Mouse (Mus musculus): Measurements from ENCODE around the gene Bend3. TPM values are rescaled to one million over a fixed set of nuclear protein-coding genes. Genes with fewer than 3 reads are reported as not detected.

Gene Bend3
- 0.90 and 1.2 TPM in 2 replicates for polyA plus RNA-seq (2015; fragmentation: Nextera tagmentation; extraction: Ambion mirVana)

DNA sequence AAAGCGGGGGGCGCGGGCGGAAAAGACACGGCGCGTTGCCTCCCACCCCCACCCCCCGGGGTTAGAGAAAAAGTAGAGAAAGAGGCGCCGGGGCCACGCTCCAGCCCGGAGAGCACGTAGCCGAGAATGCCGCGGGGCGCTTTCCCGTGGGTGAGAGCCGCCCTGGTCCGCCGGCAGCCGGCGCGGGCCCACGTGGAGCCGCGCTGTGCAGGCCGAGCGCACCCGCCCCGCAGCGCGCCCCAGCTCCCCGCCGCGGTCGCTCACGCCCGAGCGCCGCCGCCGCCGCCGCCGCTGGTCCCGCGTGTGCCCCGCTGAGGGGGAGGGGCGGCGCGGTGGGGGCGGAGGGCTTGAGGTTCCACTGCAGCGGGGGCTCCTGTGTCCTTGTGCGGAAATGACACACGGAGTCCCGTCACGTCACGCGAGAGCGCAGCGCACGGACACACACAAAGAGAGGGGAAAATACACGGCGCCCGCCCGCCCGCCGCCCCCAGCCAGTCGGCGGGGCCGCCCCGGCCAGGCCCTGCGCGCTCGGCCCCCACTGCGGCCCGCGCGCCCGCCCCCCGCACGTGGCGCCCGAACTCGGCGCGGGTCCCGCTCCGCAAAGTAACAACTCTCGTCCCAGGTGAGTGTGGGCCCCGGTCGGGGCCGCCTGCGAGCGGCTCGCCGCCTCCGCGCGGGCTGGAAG, at the start of gene Bend3:
Gene Bend3, plus strand, starts transcription at position 81 of the 685 bp plus-strand sequence.
- DNase-seq (ENCODE audit: low spot score) = peak; percentile 66

DNA sequence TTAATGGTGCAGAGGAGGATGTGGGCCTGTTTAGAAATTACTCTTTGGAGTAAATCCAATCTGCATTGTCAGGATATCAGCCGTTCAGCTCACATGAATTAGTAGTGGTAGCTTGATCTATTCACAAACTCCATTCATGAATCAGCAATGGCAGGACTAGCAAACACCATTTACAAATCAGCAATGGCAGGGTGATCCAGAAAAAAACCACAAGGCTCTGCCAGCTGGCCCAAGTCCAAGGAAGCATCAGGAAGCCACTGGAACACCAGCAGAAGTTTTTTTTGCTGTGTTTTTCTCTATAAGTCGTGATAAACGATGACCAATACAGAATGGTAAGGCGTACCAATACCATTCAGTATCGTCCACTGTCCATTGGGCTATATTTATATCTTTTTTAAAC, 48.0 kb upstream of the Bend3 start:
- DNase-seq (ENCODE audit: low spot score) = no peak

DNA sequence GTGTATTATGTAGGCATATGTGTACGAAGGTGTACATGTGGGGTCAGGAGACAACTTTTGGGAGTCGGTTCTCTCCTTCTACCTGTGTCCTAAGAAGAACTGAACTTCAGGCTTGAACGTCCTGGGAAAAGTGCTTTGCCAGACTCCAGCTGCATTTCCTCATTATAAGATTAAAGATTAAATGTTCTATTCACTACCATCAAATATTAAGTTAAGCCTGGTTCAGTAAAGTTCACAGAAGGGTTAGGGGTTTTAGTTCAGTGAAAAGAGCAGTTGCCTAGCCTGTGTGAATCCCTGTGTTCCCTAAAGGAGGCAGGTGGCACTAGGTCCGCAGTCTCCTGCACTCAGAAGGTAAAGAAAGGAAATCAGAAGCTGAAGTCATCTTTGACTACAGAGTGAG, 44.3 kb upstream of the Bend3 start:
- no peak for DNase-seq (ENCODE audit: low spot score)

DNA sequence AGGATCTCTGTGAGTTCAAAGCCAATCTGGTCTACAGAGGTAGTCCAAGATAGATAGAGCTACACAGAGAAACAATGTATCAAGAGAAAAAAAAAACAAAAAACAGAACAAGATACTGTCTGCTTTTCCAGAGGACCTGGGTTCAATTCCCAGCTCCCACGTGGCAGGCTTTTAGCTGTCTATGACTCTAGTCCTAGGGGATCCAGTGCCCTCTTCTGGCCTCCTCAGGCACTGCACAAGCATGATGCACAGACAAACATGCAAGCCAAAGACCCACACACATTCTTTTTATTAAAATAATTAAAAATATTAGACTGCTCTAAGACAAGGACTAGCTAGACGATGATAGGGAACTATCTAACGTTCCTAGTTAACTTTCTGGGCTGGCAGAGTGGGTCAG, 42.9 kb upstream of the Bend3 start:
- no peak for DNase-seq (ENCODE audit: low spot score)

DNA sequence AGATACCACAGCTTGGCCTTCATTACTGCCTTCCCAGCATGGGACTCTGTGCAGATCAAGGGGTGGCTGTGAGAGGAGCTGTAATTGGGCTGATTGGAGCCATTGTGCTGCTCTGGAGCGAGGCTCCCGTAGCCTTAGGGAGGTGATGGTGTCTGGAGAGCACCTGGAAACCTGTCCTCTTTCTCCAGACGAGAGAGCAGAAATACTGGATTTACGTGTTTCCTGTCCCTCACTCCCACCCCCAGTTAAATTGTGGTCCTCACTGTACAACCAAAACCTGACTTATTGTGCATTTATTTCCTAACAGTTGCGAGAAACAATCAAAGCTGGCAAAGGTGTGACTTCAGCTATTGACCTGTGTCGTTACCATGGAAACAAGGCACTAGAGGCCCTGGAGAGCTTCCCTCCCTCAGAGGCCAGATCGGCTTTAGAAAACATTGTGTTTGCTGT, 39.1 kb upstream of the Bend3 start:
- no peak for DNase-seq (ENCODE audit: low spot score)

DNA sequence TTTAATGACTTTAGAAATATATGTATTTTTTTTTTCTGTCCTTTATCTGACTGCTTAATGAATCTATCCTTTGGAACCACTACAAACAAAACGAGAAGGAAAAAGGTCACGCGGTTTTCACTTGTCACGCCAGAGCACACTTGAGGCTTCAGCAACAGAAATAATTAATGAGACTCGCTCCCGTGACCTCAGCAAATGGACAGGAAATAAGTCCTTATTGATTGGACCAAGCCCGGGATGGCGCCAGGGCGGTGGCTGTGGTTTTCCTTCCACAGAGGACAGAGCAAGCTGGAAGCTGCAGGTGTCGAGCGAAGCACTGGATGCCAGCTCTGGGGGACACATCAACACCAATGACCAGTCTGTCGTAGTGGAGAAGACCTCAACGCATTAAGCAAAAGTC, 38.6 kb upstream of the Bend3 start:
- DNase-seq (ENCODE audit: low spot score) = no peak

DNA sequence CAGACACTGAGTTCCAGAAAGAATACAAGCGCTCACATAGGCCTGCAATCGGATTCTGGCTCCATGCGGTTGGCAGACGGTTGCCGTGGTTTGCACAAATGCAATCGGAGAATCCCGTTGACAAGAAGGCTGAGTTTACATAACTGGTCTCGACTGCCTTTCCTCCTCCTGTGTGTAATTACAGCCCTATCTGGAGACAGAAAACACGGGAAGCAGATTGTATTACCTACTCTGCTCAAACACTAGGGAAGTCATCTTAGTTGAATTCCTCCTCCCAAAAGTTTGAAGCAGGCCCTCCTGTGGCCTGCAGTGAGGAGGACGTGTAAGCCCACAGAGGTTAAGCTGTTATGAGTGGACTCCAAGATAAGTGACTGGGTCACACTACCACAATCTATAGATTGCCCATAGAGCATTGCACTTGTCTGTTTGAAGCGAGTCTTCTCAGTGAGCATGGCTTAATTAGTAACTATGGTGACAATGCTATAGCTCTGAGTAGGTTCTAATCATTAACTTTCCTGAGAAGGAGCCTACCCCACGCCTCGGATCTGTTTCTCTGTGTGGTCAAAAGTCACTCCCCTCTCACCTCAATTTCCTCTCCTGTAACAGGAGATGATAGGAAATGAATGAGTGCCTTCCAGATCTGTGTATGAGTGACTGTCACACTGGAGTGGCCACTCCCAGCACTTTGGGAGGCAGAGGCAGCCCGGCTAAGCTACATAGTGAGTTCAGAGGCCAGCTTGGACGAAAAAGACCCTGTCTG, 37.5 kb upstream of the Bend3 start:
- no peak for DNase-seq (ENCODE audit: low spot score)

DNA sequence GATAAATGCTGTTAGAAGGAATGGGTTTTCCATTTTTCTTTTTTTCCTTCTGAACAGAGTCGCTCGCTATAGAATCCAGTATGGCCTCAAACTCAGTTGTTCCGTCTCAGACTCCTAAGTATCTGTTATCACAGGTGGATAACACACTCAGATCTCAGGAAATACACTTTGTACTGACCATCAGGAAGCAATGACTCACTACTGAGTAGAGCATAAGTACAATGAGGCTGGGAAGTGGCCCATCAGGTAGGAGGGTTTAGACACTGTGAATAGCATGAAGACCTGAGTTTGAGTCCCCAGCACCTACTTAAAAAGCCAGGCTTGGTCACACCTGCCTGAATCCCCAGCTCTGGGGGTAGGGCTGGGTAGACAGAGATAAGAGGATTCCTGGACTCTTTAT, 30.0 kb upstream of the Bend3 start:
- no peak for DNase-seq (ENCODE audit: low spot score)

DNA sequence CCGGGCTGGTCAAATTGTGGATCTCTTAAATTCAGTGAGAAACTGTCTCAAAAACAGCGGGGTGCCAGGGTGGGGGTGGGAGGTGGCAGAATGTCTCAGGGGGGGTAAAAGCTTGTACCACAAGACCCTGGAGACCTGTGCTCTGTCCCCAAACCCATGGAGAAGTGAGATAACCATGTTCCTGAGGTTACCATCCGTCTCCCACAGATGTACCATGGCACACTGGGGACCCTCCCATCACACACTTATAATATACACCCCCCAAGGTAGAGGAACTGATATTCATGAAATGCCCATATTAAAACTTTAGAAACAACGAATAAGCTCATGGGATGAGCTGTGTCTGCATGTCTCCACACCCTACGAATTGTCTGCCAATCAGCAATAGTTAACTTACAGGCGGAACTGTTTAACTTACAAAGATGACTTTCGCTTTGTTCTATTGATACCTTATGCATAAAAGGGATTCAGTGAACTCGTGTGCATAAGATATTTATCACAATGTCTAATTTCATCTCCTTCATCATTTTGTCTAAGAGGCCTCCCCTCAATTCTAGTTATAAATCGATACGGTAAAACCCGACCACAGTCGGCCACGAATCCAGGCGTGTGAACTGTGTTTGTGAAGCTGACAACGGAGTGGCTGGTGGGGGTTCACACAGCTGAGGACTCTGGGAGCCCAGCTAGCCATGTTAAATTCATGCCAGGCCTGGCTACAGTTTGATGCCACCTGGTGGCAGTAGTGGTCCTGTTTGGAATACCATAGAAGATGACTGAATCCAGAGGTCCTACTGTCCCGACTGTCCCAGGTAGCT, 26.6 kb upstream of the Bend3 start:
- peak; percentile 68 for DNase-seq (ENCODE audit: low spot score)

DNA sequence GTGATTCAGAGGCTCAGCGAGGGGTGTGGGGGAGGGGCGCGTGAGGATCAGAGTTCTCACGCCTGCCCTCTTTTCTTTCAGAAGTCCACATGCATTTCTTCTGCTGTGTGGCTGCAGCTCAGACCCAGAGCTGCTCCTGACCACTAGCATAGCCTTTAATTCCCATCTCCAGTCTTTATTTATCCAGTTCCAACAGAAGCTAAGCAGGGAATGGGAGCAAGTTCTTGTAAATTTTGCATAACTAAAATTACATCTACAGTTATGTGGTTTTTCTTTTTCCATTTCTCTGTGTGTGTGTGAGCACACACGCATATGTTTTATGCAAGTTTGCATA, 26.0 kb upstream of the Bend3 start:
- no peak for DNase-seq (ENCODE audit: low spot score)

DNA sequence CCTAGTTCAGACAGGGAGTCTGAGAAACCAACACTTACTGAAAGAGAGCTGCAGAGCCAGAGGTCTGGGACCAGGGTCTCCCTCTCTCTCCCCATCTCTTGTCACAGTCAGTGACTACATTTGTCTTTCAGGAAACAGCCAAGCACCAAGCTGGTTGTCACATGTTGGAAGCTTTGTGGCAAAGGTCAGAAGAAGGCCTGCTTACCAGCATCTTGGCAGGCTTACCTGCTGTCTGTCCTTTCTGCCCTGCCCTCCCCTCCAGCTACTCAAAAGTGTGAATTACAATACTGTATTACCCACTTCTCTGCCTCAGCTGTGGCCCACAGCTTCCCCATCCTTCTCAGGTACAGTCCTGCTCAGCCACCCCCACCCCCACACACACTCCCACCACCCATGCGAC, 24.4 kb upstream of the Bend3 start:
- DNase-seq (ENCODE audit: low spot score) = no peak

DNA sequence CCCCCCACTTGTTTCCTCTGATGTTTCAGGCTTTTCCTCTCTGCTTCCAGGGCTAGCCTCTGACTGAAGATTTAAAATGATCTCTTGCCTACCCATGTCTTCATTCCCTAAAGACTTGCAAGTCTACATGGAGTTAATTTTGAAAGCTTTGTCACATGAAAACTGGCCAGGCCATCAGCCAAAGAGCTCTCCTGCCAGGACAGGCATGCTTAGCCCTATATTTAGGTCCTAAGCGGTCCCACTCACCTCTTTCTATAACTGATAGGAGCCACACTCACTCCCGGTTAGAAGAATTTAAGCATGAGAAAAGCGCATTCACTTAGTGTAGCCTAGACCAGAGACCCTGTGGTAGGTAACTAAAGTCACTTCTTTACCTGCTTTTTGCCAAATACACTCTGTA, 24.0 kb upstream of the Bend3 start:
- no peak for DNase-seq (ENCODE audit: low spot score)

DNA sequence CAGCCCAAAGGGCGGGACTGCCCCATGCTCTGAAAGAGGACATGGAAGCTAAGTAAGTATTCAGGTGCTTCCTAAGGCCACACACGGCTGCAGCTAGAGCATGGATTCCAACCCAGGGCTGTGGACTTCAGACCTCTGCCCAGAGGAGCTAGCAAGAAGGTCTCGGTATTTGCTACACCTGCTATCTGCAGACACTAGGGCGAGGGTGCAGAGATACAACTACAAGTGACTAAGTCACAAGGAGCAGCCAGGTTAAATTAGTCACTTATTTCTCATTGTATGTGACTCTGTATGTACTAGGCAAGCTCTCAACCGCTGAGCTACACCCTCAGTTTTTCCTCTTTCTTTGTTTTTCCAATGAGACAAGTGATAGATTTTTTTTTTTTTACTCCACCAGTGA, 15.8 kb upstream of the Bend3 start:
- DNase-seq (ENCODE audit: low spot score) = no peak

DNA sequence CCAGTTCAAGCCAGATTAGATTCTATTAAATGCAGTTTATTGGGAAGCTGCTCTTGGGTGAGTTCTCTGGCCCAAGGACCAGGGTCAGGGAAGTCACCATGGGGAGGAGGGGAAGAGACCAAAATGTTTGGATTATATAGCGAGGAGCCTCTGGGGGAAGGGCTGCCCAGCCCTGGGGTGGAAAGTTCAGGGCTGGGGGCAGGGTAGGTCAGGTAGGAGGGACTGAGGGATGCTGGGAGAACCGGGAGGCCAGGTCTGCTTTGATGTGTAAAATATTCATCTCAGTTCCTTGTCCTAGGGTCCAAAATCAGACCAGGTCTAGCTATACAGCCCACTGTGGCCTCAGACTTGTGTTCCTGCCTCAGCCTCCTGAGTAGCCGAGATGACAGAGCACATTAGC, 15.4 kb upstream of the Bend3 start:
- DNase-seq (ENCODE audit: low spot score) = no peak

DNA sequence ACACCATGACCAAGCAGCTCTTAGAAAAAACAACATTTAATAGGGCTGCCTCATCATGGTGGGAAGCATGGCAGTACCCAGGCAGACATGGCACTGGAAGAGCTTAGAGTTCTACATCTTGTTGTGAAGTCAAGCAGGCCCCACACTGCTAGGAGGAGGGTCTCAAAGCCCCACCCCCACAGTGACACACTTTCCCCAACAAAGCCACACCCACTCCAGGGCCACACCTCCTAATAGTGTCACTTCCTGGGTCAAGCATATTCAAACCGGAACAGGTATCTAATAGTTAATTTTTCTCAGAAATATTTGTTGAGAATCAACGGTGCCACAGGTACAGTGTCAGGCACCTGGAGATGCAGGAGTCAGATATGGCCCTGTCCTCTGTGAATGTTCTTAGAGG, 12.4 kb upstream of the Bend3 start:
- DNase-seq (ENCODE audit: low spot score) = no peak

DNA sequence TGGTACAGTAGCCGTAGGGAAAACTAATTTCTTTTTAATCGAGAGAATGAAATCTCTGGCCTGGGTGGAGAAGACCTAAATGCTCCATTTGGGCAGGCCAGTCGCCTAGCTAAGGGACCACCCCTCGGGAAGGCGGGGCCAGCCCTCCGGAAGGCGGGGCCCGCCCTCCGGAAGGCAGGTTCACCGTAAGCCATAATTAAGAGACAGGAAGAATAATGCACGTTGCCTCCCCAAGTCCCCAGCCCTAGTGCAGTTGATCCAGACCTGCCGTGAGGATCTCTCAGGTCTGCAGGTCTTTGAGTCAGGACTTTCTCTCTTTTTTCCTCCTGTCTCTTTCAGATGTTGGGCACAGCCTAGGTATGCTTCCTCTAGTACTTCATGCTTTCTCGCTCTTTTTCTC, 11.0 kb upstream of the Bend3 start:
- peak; percentile 45 for DNase-seq (ENCODE audit: low spot score)

DNA sequence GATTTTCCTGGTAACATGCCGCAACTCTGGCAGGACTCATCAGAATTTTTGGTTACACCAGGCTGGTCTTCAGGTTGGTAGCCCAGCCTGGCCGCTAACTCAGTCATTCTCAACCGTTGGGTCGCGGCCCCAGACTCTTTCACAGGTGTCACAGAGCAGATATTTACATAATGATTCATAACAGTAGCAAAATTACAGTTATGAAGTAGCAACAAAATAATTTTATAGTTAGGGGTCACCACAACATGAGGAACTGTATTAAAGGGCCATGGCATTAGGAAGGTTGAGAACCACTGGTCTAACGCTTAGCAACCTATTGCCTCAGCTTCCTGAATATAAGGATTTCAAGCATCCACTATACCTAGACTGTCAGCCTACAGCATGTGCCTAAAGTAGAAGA, 10.3 kb upstream of the Bend3 start:
- DNase-seq (ENCODE audit: low spot score) = no peak

DNA sequence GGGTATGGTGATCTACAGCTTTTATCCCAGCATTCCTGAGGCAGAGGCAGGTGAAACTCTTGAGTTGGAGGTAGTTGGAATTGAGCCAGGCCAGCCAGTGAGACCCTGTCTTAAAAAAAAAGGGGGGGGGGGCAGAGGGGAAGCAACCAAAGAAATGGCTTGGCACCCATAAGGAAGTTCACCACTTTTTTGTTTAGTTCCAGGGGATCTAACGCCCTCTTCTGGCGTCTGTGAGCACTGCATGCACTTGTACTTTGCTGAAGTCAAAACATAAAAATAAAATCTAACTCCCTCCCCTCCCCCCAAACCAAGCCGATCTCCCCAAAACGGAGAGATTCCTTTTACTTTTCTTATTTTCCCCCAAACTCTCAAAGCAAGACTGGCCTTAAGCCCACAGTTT, 3.3 kb upstream of the Bend3 start:
- DNase-seq (ENCODE audit: low spot score) = peak; percentile 41

DNA sequence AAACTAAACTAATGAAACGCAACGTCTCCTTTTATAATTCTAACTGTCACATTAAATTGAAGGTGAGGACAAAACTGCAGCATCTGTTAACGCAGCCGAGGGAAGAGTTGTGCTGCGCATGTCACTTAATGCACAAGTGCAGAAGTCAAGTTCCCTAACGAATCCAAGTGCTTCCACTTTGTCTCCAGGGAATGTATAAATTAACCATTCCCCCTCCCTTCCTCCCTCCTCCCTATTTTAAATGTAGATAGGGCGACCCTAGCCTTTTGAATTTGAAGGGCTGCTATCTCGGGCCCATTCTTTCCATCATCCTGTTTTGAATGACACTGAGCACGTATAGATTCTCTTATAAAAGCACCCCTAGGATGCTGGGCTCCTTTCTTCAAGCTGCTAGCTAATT, 1.2 kb upstream of the Bend3 start:
- no peak for DNase-seq (ENCODE audit: low spot score)

DNA sequence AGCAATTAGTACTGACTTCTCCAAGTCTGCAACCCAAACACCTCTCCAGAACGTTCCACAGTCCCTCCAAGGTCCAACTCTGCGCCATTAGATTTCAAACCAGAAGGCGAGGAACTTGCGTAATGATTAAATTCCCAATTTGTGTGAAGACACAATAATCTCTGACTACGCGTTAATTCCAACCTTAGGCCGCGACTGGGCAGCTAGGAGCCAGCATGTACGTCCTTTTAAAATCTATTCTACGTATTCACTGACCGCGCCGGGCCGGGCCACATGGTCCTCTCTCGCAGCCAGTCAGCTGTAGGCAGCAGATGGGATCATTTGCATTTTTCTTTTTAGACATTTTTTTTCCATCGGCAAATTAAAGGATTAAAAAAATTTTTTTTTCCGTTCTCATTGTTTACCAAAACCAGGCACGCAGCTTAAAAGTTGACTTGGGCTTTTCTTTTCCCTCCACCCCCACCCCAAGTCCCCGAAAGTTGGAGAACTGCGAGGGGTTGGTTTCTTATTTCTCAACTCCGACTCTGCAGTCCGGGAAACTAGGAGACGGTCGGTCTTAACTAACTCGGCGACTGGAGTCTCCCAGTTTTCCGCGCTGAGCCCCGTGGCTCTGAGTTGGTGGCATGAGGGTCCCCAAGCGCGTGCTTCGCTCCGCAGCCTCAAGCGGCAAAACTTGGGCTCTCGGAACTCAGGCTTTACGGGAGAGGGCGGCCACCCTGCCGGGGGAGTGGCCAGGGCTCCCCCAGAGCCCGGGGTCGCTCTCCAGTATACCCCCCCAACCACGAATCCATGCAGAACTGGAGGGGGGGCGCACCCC, 558 bp upstream of the Bend3 start:
- DNase-seq (ENCODE audit: low spot score) = no peak

DNA sequence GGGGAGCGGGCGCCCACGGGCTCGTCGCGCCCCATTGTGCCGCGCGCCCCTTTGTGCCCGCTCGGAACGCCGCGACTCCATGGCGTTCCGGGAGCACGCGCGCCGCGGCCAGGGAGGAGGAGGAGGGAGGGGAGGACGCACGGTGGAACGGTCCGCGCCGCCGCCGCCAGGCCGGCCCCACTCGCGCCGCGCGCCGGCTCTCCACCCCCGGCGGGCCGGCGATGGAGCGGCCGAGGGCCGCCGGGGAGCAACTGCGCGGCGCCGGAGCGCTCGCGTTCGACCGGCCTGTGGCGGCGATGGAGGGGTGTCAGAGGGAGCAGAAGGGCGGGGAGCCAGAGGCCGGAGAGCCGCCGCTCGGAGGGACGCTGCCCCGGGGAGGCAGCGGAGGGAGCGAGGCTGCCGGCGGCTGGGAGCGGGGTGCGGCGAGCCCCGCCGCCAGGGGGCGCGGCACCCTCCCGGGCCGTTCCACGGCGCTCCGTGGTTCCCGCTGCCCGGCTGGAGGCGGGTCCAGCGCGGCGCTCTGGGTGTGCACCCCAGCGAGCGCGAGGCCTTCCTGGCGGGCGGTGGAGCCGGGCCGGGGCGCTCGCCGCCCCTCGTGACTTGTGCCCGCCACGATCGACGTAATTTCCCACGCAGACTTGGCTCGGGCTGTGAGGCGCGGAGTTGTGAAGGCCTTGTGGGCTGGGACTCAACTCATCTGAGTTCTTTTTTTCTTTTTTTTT, 966 bp downstream of the Bend3 start:
- DNase-seq (ENCODE audit: low spot score) = peak; percentile 86
